Mouse (Mus musculus) gastrocnemius, postnatal 4 days (tissue): ENCODE results near the gene Gse1. TPM values are rescaled to one million over a fixed set of nuclear protein-coding genes. Genes with fewer than 3 reads are reported as not detected.

Experiments used
- DNase-seq, 2 experiments: peaks; one replicate each; pipeline ENCODE4 v3.0.0; 2021 to 2022; ENCODE audit warnings: low spot score in 2 of 2, mixed read lengths in 2 of 2
- total RNA-seq, 2 experiments: library from RNA; stranded (reverse); gene quantifications; 2 replicates each; pipeline ENCODE4 v1.2.3; 2021

Gene Gse1
- total RNA-seq, 2 experiments from 2014 or later: 45.9 to 48.7 TPM

GRCm38 (mm10) chr8:120211345-120211744 lies 16.9 kb upstream of the Gse1 start:
- DNase-seq: no peak

- DNase-seq: no peak
Observed at GRCm38 (mm10) chr8:120212596-120212995, 15.7 kb upstream of the Gse1 start.

- DNase-seq: no peak
Observed at GRCm38 (mm10) chr8:120213229-120213628, 15.0 kb upstream of the Gse1 start.

- DNase-seq: peak in 1 of 2 experiments; percentile 71
Observed at GRCm38 (mm10) chr8:120213939-120214338, 14.3 kb upstream of the Gse1 start.

- DNase-seq: peak in 1 of 2 experiments; percentile 65
Observed at GRCm38 (mm10) chr8:120215416-120216141, 12.7 kb upstream of the Gse1 start.

- DNase-seq: peak in 1 of 2 experiments; percentile 59
Observed at GRCm38 (mm10) chr8:120216855-120217830, 11.1 kb upstream of the Gse1 start.

- DNase-seq: no peak
Observed at GRCm38 (mm10) chr8:120222548-120222947, 5.7 kb upstream of the Gse1 start.

GRCm38 (mm10) chr8:120224521-120225420 lies 3.5 kb upstream of the Gse1 start:
- DNase-seq: no peak

GRCm38 (mm10) chr8:120225421-120226151 lies 2.7 kb upstream of the Gse1 start:
- DNase-seq: no peak

GRCm38 (mm10) chr8:120226700-120227577 lies 1.3 kb upstream of the Gse1 start:
- DNase-seq: no peak

- DNase-seq: no peak
Observed at GRCm38 (mm10) chr8:120227578-120227876, 729 bp upstream of the Gse1 start.

GRCm38 (mm10) chr8:120228781-120229573 lies 721 bp downstream of the Gse1 start:
- peak; percentile 49 to 57 for DNase-seq

GRCm38 (mm10) chr8:120229574-120229916 lies 1.3 kb downstream of the Gse1 start:
- DNase-seq: no peak

GRCm38 (mm10) chr8:120230081-120230480 lies 1.8 kb downstream of the Gse1 start:
- no peak for DNase-seq

GRCm38 (mm10) chr8:120230715-120231614 lies 2.7 kb downstream of the Gse1 start:
- DNase-seq: no peak

- DNase-seq: no peak
Observed at GRCm38 (mm10) chr8:120231870-120232269, 3.6 kb downstream of the Gse1 start.

GRCm38 (mm10) chr8:120232398-120232797 lies 4.1 kb downstream of the Gse1 start:
- no peak for DNase-seq

GRCm38 (mm10) chr8:120232913-120233312 lies 4.7 kb downstream of the Gse1 start:
- no peak for DNase-seq
